Mouse (Mus musculus) embryonic facial prominence, embryonic 14.5 days (tissue): ENCODE data around the gene Pdzk1. TPM values are rescaled to one million over a fixed set of nuclear protein-coding genes. Genes with fewer than 3 reads are reported as not detected.

Experiments used
- ATAC-seq: fragments of 200-750 bp; cut with Nextera tagmentation; 2 replicates; pipeline ENCODE4 v1.8.0; 2017; ENCODE audit warnings: low read depth, moderate number of reproducible peaks, moderate TSS enrichment
- DNase-seq: peaks from one replicate; pipeline ENCODE4 v3.0.0-alpha.2; 2015; ENCODE audit warnings: low spot score
- H3K27ac ChIP-seq: fragments of 300-500 bp; sonication (generic); replicated peaks from 2 replicates; pipeline ENCODE4 v1.5.1; 2014; ENCODE audit warnings: low read depth, mild to moderate bottlenecking, low read length, moderate library complexity
- H3K27me3 ChIP-seq: fragments of 300-500 bp; sonication (generic); replicated peaks from 2 replicates; pipeline ENCODE4 v1.6.1; 2014; ENCODE audit warnings: low read length; ENCODE audit not compliant: control insufficient read depth, insufficient read depth
- H3K36me3 ChIP-seq: fragments of 300-500 bp; sonication (generic); 2 replicates; pipeline ENCODE4 v1.6.1; 2014; ENCODE audit warnings: low read length, mixed read lengths; ENCODE audit not compliant: control insufficient read depth, insufficient read depth
- H3K4me1 ChIP-seq: fragments of 300-500 bp; sonication (generic); 2 replicates; pipeline ENCODE4 v1.6.1; 2014; ENCODE audit warnings: antibody characterized with exemption, low read length; ENCODE audit not compliant: control insufficient read depth, insufficient read depth
- H3K4me2 ChIP-seq: fragments of 300-500 bp; sonication (generic); 2 replicates; pipeline ENCODE4 v1.6.1; 2014; ENCODE audit warnings: low read depth, mild to moderate bottlenecking, low read length, moderate library complexity, mixed read lengths
- H3K4me3 ChIP-seq: fragments of 300-500 bp; sonication (generic); 2 replicates; pipeline ENCODE4 v1.5.1; 2014; ENCODE audit warnings: low read depth, mild to moderate bottlenecking, low read length
- H3K9ac ChIP-seq: fragments of 300-500 bp; sonication (generic); 2 replicates; pipeline ENCODE4 v1.6.1; 2014; ENCODE audit warnings: low read depth, mild to moderate bottlenecking, low read length, moderate library complexity, mixed read lengths
- H3K9me3 ChIP-seq: fragments of 300-500 bp; sonication (generic); 2 replicates; pipeline ENCODE4 v1.6.1; 2016; ENCODE audit warnings: low read length; ENCODE audit not compliant: control insufficient read depth
- WGBS: fragments of 180-500 bp; shearing (Covaris S2); extraction: QIAGEN DNeasy Blood & Tissue Kit; methylation state at CpG from one replicate; pipeline ENCODE4 v1.1.7; 2014; 5-methylcytosine and 5-hydroxymethylcytosine counted together
- polyA plus RNA-seq: library from polyadenylated mRNA; unstranded; fragments of >200 nt; fragmentation: Nextera tagmentation; extraction: Ambion mirVana; gene quantifications from 2 replicates; pipeline ENCODE4 v1.2.1, GENCODE M21; 2014

Gene Pdzk1
- polyA plus RNA-seq, 1 experiment from 2014 or later: not detected

DNA sequence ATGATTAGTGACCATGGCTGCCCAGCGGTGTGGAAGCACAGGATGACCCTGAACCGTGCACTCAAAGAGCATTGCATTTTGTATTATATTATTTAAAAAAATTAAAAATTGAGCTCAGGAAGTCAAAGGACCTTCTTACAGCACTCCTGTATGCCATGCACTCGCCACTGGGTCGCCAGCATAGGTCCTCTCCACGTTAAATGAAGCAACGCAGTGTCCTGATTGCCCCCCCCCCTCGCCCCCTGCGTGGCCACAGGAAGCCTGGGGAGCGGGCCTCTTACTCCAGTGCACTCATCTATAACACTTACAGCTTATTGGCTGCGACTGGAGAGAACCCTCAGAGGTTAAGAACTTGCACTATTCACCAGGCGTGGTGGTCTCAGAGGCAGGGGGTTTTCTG lies 3.8 kb upstream of the Pdzk1 start:
- H3K4me3 ChIP-seq: no peak overlapping the region
- no peak overlapping the region for H3K9ac ChIP-seq
- WGBS: 47% methylated on average over 11 of the region's 11 CpGs
- ATAC-seq (no peak), DNase-seq (no peak)
- no peaks in the 10 kb centered on the region for H3K27me3 ChIP-seq
- no peaks in the 10 kb centered on the region for H3K9me3 ChIP-seq
- no peaks in the 10 kb centered on the region for H3K36me3 ChIP-seq
- H3K4me2 ChIP-seq: no peak overlapping the region
- no peak overlapping the region for H3K27ac ChIP-seq
- no peaks in the 10 kb centered on the region for H3K4me1 ChIP-seq

- Histone ChIP-seq H3K4me1 (no peaks in the 10 kb centered on the region), H3K36me3 (no peaks in the 10 kb centered on the region), H3K4me3 (no peak overlapping the region), H3K27ac (no peak overlapping the region), H3K9me3 (no peaks in the 10 kb centered on the region), H3K27me3 (no peaks in the 10 kb centered on the region), H3K9ac (no peak overlapping the region), H3K4me2 (no peak overlapping the region)
- ATAC-seq: no peak
- no peak for DNase-seq
- WGBS: 56% methylated on average over 15 of the region's 15 CpGs
These were observed 698 bp upstream of the Pdzk1 start for GRCm38 (mm10) chr3:96828308-96828864.

DNA sequence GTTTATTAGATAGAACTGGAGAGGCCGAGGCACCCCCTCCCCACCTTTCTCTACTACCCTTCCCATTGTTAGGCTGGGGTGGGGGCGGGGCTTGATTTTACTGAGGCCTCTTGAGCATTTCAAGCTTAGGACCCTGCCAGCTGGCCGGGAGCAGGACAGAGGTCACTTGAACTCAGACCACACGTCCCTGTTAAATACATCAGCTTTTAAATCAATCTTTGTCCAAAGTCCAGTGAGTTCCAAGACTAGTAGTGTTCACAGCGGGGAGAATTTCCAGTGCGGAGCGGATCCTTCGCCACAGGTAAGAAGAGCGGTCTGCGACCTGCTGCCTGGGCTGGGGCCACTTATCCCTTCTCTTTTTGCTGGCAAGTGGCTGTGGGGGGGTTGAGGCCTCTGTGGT lies 772 bp downstream of the Pdzk1 start:
- no peak overlapping the region for H3K4me2 ChIP-seq
- no peaks in the 10 kb centered on the region for H3K4me1 ChIP-seq
- 81% methylated on average over 10 of the region's 10 CpGs for WGBS
- H3K9me3 ChIP-seq: no peaks in the 10 kb centered on the region
- DNase-seq: no peak
- no peak overlapping the region for H3K27ac ChIP-seq
- no peak for ATAC-seq
- H3K9ac ChIP-seq: no peak overlapping the region
- no peaks in the 10 kb centered on the region for H3K27me3 ChIP-seq
- H3K4me3 ChIP-seq: no peak overlapping the region
- H3K36me3 ChIP-seq: no peaks in the 10 kb centered on the region

DNA sequence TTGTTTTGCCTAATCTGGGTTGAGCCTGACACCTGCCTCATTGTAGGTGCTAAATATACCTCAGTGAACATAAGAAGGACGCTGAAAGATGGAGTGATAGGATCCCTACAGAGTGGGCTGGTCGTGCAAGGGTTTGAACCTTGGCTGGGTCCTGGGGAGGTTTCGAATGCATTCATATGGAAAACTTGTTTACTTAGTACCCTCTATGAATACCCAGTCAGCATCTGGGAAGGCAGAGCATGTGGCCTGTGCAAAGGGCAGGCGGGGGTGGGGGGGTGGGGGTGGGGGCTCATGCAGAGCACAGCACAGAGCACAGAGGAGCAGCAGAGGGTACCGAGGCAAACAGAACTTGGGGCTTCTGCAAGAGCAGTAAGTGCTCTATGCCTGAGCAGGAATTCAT lies 3.8 kb downstream of the Pdzk1 start:
- H3K9ac ChIP-seq: no peak overlapping the region
- ATAC-seq (no peak), DNase-seq (no peak)
- H3K36me3 ChIP-seq: no peaks in the 10 kb centered on the region
- H3K4me2 ChIP-seq: no peak overlapping the region
- no peaks in the 10 kb centered on the region for H3K4me1 ChIP-seq
- WGBS: 34% methylated on average over 5 of the region's 5 CpGs
- H3K27ac ChIP-seq: no peak overlapping the region
- no peaks in the 10 kb centered on the region for H3K9me3 ChIP-seq
- no peaks in the 10 kb centered on the region for H3K27me3 ChIP-seq
- H3K4me3 ChIP-seq: no peak overlapping the region

DNA sequence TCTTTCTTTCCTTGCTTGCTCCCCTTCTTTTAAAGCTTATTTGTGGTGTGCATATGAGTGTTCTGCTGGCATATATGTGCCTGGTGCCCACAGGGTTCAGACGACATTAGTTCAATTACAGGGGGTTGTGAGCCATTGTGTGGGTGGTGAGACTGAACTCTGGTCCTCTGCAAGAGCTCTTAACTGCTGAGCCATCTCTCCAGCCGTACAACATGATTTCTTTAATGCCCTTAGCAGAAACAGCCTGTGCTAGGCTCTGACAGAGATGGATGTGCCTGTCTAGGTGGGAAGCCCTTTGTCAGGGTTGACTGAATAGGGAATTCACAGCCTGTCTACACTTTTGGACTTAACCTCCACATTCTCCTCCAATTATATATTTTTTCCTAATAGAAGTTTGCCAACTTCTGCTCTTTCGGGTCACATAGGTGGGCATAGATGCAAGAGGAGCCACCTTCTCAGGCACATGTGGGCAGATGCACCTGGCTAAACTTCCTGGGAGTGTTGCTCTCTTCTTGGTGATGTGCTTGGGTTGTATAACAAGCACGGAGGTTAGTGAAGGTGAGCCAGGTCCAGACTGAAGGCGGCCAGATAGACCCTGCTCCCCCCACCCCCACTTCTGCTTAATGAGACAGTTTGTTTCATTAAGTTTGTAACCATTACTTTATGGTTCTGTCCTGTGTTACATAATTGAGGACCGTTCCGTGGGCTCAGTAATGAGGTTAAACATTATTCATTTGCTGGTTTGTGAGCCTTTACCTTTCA lies 5.7 kb downstream of the Pdzk1 start:
- H3K4me3 ChIP-seq: no peak overlapping the region
- H3K9me3 ChIP-seq: no peaks in the 10 kb centered on the region
- no peaks in the 10 kb centered on the region for H3K4me1 ChIP-seq
- no peak overlapping the region for H3K27ac ChIP-seq
- H3K27me3 ChIP-seq: no peaks in the 10 kb centered on the region
- 78% methylated on average over 7 of the region's 7 CpGs for WGBS
- no peak overlapping the region for H3K4me2 ChIP-seq
- no peaks in the 10 kb centered on the region for H3K36me3 ChIP-seq
- H3K9ac ChIP-seq: no peak overlapping the region
- DNase-seq (no peak), ATAC-seq (no peak)

DNA sequence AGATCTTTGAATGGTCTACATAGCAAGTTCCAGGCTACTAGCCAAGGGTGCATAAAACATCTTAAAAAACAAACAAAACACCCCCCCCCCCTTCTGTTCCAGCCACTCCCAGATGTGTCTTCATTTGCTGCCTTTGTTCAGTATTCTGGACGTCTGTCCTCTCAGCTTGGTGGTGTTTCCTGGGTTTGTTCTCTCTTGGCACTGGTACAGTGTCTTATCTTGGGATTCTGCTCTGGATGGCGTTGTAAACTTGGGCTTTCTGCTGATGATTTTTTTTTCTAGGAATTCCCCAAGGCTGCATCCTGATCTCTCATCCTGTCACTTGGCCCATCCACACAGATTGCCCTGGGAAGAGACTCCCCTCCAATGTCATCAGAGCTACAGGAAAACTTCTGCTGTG lies 7.3 kb downstream of the Pdzk1 start:
- Histone ChIP-seq H3K36me3 (no peaks in the 10 kb centered on the region), H3K9ac (no peak overlapping the region), H3K4me2 (no peak overlapping the region), H3K4me3 (no peak overlapping the region), H3K27me3 (no peaks in the 10 kb centered on the region), H3K9me3 (no peaks in the 10 kb centered on the region), H3K27ac (no peak overlapping the region), H3K4me1 (no peaks in the 10 kb centered on the region)
- DNase-seq: no peak
- ATAC-seq: no peak
- WGBS: 60% methylated on average over 2 of the region's 2 CpGs

GRCm38 (mm10) chr3:96838996-96839645 lies 10.0 kb downstream of the Pdzk1 start:
- Histone ChIP-seq H3K36me3 (no peaks in the 10 kb centered on the region), H3K4me3 (no peak overlapping the region), H3K9ac (no peak overlapping the region), H3K9me3 (no peaks in the 10 kb centered on the region), H3K27ac (no peak overlapping the region), H3K4me2 (no peak overlapping the region), H3K27me3 (no peaks in the 10 kb centered on the region), H3K4me1 (no peaks in the 10 kb centered on the region)
- WGBS: 75% methylated on average over 7 of the region's 7 CpGs
- no peak for ATAC-seq
- no peak for DNase-seq

- no peak overlapping the region for H3K4me2 ChIP-seq
- H3K27ac ChIP-seq: no peak overlapping the region
- no peaks in the 10 kb centered on the region for H3K27me3 ChIP-seq
- H3K36me3 ChIP-seq: no peaks in the 10 kb centered on the region
- no peak overlapping the region for H3K4me3 ChIP-seq
- DNase-seq (no peak), ATAC-seq (no peak)
- no peaks in the 10 kb centered on the region for H3K4me1 ChIP-seq
- no peaks in the 10 kb centered on the region for H3K9me3 ChIP-seq
- 97% methylated on average over 6 of the region's 6 CpGs for WGBS
- H3K9ac ChIP-seq: no peak overlapping the region
These were observed 16.1 kb downstream of the Pdzk1 start for GRCm38 (mm10) chr3:96845191-96845590.

DNA sequence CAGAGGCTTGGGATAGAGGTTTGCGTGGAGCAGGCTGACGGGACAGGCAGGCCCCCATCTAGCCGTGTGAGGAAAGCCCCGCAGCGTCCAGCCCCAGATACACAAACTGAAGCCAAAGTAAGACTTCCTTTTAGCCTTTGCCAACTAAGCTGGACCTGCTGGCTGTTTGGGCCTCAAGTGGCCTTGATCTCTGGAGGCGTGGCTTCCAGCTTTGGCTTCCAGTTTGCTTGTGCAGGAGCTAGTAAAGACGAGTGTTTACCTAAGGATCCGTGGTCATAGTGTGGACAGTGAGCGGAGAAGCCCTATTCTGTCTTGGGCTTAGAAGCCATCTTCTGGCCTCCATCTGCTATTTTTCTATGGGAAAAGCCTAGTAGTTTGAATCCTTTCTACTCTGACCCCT lies 16.7 kb downstream of the Pdzk1 start:
- no peak overlapping the region for H3K4me3 ChIP-seq
- H3K36me3 ChIP-seq: no peaks in the 10 kb centered on the region
- WGBS: 84% methylated on average over 9 of the region's 9 CpGs
- ATAC-seq (no peak), DNase-seq (no peak)
- no peaks in the 10 kb centered on the region for H3K9me3 ChIP-seq
- H3K9ac ChIP-seq: no peak overlapping the region
- no peaks in the 10 kb centered on the region for H3K4me1 ChIP-seq
- no peak overlapping the region for H3K27ac ChIP-seq
- no peak overlapping the region for H3K4me2 ChIP-seq
- no peaks in the 10 kb centered on the region for H3K27me3 ChIP-seq
